Mouse (Mus musculus): Measurements from ENCODE around the gene Gm20920. TPM values are rescaled to one million over a fixed set of nuclear protein-coding genes. Genes with fewer than 3 reads are reported as not detected.

Gm20920 gene
- not detected in 2 replicates for polyA plus RNA-seq (2012; rRNA removed)

DNA sequence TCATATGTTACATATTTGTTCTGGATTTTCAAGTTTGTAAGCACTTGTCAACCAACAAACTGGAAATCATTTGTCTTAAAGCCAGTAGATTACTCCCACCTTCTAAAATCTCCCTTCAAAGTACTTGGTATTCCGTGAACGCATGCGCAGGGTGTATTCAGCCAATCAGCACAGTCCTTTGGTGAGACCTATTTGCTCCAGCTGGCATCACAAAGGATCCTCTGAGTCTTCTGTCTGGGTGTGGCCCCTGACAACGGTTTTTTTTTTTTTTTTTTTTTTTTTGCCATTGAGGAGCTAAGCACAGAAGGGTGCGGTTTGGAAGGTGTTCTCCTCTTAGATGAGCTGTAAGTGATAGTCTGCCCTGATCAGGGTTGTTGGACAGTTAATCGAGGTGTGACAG lies at the start of gene Gm20920:
Gene Gm20920, plus strand, starts transcription at position 301 of the 400 bp plus-strand sequence.

